Mouse (Mus musculus) liver, embryonic 16.5 days (tissue): ENCODE data around the gene Tacc2. TPM values are rescaled to one million over a fixed set of nuclear protein-coding genes. Genes with fewer than 3 reads are reported as not detected.
A peak's percentile ranks its signal among the peaks of the same experiment; 100 is the strongest.

Experiments
- ATAC-seq: fragments of 200-750 bp; cut with Nextera tagmentation; 2 replicates; pipeline ENCODE4 v1.8.0; 2017; ENCODE audit warnings: low read depth, mild to moderate bottlenecking, moderate number of reproducible peaks, moderate library complexity
- H3K27ac ChIP-seq: fragments of 300-500 bp; sonication (generic); 2 replicates; pipeline ENCODE4 v1.5.1; 2014; ENCODE audit warnings: mild to moderate bottlenecking, low read length
- H3K27me3 ChIP-seq: fragments of 300-500 bp; sonication (generic); 2 replicates; pipeline ENCODE4 v1.6.1; 2014; ENCODE audit warnings: low read depth, low read length, mixed read lengths; ENCODE audit not compliant: control insufficient read depth, insufficient read depth
- H3K36me3 ChIP-seq: fragments of 300-500 bp; sonication (generic); 2 replicates; pipeline ENCODE4 v1.6.1; 2014; ENCODE audit warnings: mild to moderate bottlenecking; ENCODE audit not compliant: control insufficient read depth, insufficient read depth
- H3K4me1 ChIP-seq: fragments of 300-500 bp; sonication (generic); 2 replicates; pipeline ENCODE4 v1.6.1; 2014; ENCODE audit warnings: low read depth, low read length, mixed read lengths; ENCODE audit not compliant: control insufficient read depth
- H3K4me2 ChIP-seq: fragments of 300-500 bp; sonication (generic); 2 replicates; pipeline ENCODE4 v1.6.1; 2014; ENCODE audit warnings: low read depth, low read length, mixed read lengths
- H3K4me3 ChIP-seq: fragments of 300-500 bp; sonication (generic); 2 replicates; pipeline ENCODE4 v1.5.1; 2014; ENCODE audit warnings: low read depth, mild to moderate bottlenecking, low read length
- H3K9ac ChIP-seq: fragments of 300-500 bp; sonication (generic); 2 replicates; pipeline ENCODE4 v1.6.1; 2014; ENCODE audit warnings: low read depth, low read length
- H3K9me3 ChIP-seq: fragments of 300-500 bp; sonication (generic); replicated peaks from 2 replicates; pipeline ENCODE4 v1.6.1; 2016; ENCODE audit warnings: low read length; ENCODE audit not compliant: control insufficient read depth
- WGBS: fragments of 180-500 bp; shearing (Covaris S2); extraction: QIAGEN DNeasy Blood & Tissue Kit; methylation state at CpG from one replicate; pipeline ENCODE4 v1.1.7; 2014; ENCODE audit not compliant: insufficient replicate concordance; 5-methylcytosine and 5-hydroxymethylcytosine counted together
- polyA plus RNA-seq: library from polyadenylated mRNA; unstranded; fragments of >200 nt; fragmentation: Nextera tagmentation; extraction: Ambion mirVana; gene quantifications from 2 replicates; pipeline ENCODE4 v1.2.1, GENCODE M21; 2015

The Tacc2 gene
- polyA plus RNA-seq, 1 experiment from 2014 or later = 3.3 TPM

DNA sequence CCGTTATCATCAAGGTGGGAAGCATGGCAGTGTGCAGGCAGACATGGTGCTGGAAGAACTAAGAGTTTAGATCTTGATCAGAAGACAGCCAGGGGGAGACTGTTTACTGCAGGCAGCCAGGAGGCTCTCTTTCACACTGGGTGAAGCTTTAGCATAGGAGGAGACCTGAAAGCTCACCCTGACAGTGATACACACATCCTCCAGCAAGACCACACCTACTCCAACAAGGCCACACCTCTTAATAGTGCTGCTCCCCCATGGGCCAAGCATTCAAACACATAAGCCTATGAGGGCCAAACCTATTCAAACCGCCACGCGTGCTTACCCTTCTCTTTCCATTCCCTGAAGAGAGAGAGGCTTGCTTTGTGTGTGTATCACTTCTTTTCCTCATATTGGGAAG is 14.0 kb upstream of the Tacc2 start:
- no peaks in the 10 kb centered on the region; the same call in 1 of the 2 replicates for H3K4me1 ChIP-seq
- H3K27me3 ChIP-seq = no peaks in the 10 kb centered on the region
- H3K9me3 ChIP-seq = no peaks in the 10 kb centered on the region
- WGBS = 82% methylated on average over 4 of the region's 4 CpGs
- no peak overlapping the region for H3K9ac ChIP-seq
- no peak overlapping the region for H3K27ac ChIP-seq
- H3K4me2 ChIP-seq = no peak overlapping the region
- ATAC-seq = no peak
- no peak overlapping the region for H3K4me3 ChIP-seq
- H3K36me3 ChIP-seq = no peaks in the 10 kb centered on the region

DNA sequence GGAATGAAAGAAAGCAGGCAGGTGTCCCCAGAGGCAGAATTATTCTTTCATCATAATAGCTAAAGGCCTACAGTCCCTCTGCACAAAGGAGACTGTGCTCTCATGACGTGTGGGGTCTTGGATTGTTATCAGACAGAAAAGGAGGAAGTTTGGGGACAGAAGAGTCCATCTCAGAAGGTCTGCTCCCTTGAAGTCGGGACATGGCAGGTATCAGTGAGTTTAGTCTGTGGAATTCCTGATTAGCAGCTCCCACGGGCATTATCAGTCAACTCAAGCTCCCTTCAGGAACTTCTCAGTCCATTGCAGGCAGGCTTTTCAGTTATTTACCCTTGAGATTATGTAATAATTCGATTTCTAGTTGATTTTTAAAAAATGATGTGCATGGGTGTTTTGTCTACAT is 13.4 kb upstream of the Tacc2 start:
- WGBS = 17% methylated on average over 4 of the region's 4 CpGs

DNA sequence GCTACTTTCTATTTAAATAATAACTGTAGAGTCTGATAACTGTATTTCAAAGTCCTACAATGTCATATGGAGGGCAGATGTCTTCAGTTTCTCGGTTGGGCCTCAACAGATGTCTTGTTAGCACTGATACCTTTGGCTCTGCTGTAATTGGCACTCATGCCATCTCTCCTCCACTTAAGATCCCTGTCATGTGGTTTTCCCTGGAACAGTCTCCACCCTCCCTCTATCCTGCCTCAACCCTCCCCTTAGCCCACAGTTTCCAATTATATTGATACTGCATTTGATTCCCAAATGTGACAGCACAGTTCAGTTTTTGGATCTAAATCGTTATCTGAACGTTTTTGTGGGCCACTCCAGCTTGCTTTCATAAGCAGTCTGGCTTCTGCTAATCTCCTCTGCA is 12.6 kb upstream of the Tacc2 start:
- Histone ChIP-seq H3K36me3 (no peaks in the 10 kb centered on the region), H3K9me3 (no peaks in the 10 kb centered on the region), H3K4me1 (no peaks in the 10 kb centered on the region; the same call in 1 of the 2 replicates), H3K27ac (no peak overlapping the region), H3K9ac (no peak overlapping the region), H3K27me3 (no peaks in the 10 kb centered on the region), H3K4me3 (no peak overlapping the region), H3K4me2 (no peak overlapping the region)
- ATAC-seq = no peak
- 36% methylated on average over 3 of the region's 3 CpGs for WGBS

More for the DNA sequence above, 13.4 kb upstream of the Tacc2 start:
- Histone ChIP-seq H3K27me3 (no peaks in the 10 kb centered on the region), H3K4me2 (no peak overlapping the region), H3K4me1 (no peaks in the 10 kb centered on the region; the same call in 1 of the 2 replicates), H3K9ac (no peak overlapping the region), H3K36me3 (no peaks in the 10 kb centered on the region), H3K4me3 (no peak overlapping the region), H3K9me3 (no peaks in the 10 kb centered on the region), H3K27ac (no peak overlapping the region)
- no peak for ATAC-seq

DNA sequence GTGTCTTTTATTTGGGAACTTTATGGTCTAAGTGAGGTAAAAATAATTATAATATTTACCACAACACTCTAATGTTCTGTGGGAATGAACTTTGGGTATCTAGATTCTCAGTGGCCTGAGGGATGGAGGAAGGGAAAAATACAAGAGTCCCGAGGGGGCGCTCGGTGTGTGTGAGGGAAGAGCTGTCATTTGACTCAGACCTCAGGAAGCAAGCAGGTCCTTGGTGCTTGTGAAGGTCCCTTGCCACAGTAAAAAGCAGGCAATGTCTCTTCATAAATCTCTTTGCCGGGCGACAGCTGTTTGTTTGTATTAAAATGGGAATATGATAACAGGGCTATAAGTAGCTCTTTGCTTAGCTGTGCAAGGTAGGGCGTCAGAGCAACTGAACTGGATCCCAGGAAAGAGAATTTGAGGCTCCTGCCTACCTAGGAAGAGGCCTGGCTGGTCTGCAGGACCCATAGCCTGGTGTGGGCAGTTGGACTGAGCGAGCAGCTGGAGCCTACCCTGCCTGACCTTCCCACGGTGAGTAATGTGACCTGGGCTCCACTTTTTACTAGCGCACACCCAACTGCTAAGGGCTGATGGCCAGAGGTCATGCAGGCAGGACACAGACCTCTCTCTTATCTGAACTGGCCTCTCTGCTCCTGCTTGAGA is 8.3 kb upstream of the Tacc2 start:
- no peaks in the 10 kb centered on the region for H3K9me3 ChIP-seq
- 57% methylated on average over 9 of the region's 9 CpGs for WGBS
- H3K27me3 ChIP-seq = no peaks in the 10 kb centered on the region
- no peak overlapping the region for H3K4me3 ChIP-seq
- no peaks in the 10 kb centered on the region for H3K4me1 ChIP-seq
- ATAC-seq = peak; percentile 84
- H3K9ac ChIP-seq = no peak overlapping the region
- H3K4me2 ChIP-seq = no peak overlapping the region
- H3K36me3 ChIP-seq = no peaks in the 10 kb centered on the region
- H3K27ac ChIP-seq = no peak overlapping the region; the same call in 1 of the 2 replicates

DNA sequence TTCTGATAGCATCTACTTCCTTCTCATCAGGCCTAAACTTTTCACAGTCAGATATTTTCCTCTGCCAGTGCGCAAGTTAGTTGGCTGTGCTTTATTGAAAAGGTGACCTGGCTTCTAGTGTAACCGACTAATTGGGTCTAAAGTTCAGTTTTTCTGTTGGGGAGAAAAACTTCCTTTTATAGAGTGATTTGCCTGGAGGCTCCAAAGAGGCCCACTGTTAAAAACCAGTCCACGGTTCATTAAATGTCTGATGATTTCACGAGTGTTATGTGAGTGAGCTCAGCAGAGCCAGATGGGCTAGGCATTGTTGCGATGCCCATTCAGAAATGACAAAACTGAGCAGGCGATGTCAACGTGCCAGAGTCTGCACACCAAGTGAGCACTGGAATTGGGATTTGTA is 6.8 kb upstream of the Tacc2 start:
- WGBS = 72% methylated on average over 7 of the region's 7 CpGs
- no peak for ATAC-seq
- H3K9me3 ChIP-seq = no peaks in the 10 kb centered on the region
- H3K4me3 ChIP-seq = no peak overlapping the region
- no peaks in the 10 kb centered on the region for H3K36me3 ChIP-seq
- H3K4me2 ChIP-seq = no peak overlapping the region
- H3K4me1 ChIP-seq = no peaks in the 10 kb centered on the region
- H3K9ac ChIP-seq = no peak overlapping the region
- H3K27ac ChIP-seq = no peak overlapping the region
- H3K27me3 ChIP-seq = no peaks in the 10 kb centered on the region

DNA sequence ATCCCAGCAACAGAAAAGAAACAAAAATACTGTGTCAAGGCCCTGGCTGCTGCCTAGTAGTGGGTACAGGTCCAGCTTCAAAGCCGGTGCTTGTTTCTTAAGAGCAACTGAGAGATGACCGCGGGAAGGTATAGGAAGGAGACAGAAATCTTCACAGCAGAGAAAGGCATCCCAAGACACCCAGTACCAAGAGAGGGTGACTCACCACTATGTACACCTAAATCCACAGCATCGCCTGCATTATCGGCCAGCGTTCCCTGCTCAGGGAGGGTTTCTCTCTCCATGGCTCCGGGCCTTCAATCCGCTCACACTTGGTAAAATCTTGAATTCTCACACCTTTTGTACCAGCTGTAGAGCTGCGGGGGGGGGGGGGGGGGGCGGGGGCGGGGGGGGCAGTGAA is 4.4 kb upstream of the Tacc2 start, which contains the start of gene Nsmce4a:
Gene Nsmce4a, minus strand, starts transcription at position 298 of the 400 bp plus-strand sequence.
- no peak within 1 kb of the TSS for H3K4me2 ChIP-seq
- H3K4me1 ChIP-seq = no peaks in the 10 kb centered on the region; the same call in 1 of the 2 replicates
- no peak within 1 kb of the TSS for H3K27ac ChIP-seq
- no peak within 1 kb of the TSS for H3K4me3 ChIP-seq
- H3K9me3 ChIP-seq = no peaks in the 10 kb centered on the region
- ATAC-seq = no peak
- H3K36me3 ChIP-seq = no peaks in the 10 kb centered on the region
- no peak within 1 kb of the TSS for H3K9ac ChIP-seq
- WGBS = 81% methylated on average over 8 of the region's 11 CpGs
- no peaks in the 10 kb centered on the region for H3K27me3 ChIP-seq

DNA sequence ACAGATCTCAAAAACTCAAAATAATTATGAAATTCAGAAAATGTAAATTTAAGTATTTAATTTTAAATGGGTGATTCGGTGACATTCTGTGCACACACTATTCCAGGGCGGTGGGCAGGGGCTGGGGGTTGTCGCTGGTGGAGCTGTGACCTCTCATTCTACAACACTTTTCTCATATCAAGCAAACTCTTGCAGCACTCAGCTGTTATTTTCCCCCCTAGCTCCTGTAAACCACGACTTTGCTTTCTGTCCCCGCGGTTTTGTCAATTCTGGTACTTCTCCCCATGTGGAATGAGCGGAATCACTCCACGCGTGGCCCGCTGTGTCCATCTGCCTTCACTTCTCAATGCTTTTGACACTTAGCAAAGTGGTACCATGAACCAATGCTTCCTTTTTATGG is 3.5 kb upstream of the Tacc2 start:
- ATAC-seq = no peak
- Histone ChIP-seq H3K4me2 (no peak overlapping the region), H3K4me3 (no peak overlapping the region), H3K36me3 (no peaks in the 10 kb centered on the region), H3K9ac (no peak overlapping the region), H3K27ac (no peak overlapping the region), H3K9me3 (no peaks in the 10 kb centered on the region), H3K27me3 (no peaks in the 10 kb centered on the region), H3K4me1 (no peaks in the 10 kb centered on the region; the same call in none of the 2 replicates)
- WGBS = 79% methylated on average over 10 of the region's 10 CpGs

DNA sequence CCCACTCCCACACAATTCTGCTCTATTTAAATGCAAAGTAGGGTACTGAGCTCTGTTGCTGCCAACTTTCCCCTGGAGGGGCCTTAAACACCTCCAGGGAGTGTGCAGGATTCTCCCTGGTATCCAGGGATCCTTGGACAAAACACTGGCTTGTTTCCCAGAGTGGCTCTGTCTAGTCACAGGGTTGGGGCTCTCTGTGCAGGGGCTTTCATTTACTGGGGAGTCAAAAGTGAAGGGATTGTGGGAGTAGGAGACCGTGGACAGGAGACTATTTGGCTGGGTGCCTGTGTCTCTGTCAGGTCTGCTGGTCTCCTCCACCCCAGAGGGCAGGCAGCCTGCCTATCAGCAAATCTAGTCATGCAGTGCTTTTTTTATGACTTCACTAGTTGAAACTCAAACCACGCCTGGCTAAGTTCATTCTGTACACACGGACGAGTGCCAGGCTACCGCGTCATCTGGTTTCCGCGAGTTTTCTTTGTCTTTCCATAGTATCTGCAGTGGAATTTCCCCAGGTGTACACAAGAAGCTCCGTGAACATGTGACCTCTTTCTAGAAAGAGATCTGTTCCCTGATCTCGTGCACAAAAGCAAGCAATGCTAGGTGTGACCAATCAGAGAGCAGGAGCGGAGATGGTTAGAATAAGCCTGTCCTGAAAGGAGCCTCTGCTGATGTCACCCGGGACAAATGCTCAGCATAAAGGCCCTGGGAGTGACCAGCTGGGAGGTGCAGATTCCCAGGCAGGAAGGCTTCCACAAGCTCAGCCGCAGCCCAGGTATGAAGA is 2.8 kb upstream of the Tacc2 start:
- no peaks in the 10 kb centered on the region for H3K36me3 ChIP-seq
- H3K9me3 ChIP-seq = no peaks in the 10 kb centered on the region
- H3K27ac ChIP-seq = peak overlapping the region; percentile 32; the same call in 1 of the 2 replicates
- no peak overlapping the region for H3K9ac ChIP-seq
- no peak overlapping the region for H3K4me2 ChIP-seq
- WGBS = 53% methylated on average over 13 of the region's 13 CpGs
- peak; percentile 70 for ATAC-seq
- no peaks in the 10 kb centered on the region for H3K27me3 ChIP-seq
- no peaks in the 10 kb centered on the region; the same call in none of the 2 replicates for H3K4me1 ChIP-seq
- H3K4me3 ChIP-seq = no peak overlapping the region

DNA sequence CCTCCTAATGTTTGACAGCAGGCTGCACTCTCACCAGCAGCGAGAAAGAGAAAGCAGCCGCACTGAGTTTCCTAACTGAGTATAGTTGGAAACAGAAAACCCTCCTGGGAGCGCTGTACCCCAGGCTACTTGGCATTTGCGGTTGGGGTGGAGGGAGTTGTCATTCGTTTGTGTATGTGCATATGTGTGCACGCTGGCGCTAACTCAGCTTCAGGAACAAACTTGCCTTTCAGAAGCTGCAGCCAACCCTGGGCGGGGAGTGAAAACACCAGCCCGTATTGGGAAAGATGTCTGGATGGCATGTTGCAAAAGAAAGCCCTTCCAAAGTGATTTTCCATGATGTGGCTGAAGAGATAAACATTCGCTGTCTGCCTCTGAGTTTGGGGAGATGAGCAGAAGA is 257 bp upstream of the Tacc2 start:
- H3K27me3 ChIP-seq = no peaks in the 10 kb centered on the region
- H3K9me3 ChIP-seq = no peaks in the 10 kb centered on the region
- H3K36me3 ChIP-seq = no peaks in the 10 kb centered on the region
- no peaks in the 10 kb centered on the region; the same call in none of the 2 replicates for H3K4me1 ChIP-seq
- H3K27ac ChIP-seq = no peak overlapping the region
- 19% methylated on average over 10 of the region's 10 CpGs for WGBS
- peak overlapping the region; percentile 54 for H3K4me2 ChIP-seq
- H3K4me3 ChIP-seq = peak overlapping the region; percentile 35
- H3K9ac ChIP-seq = no peak overlapping the region
- ATAC-seq = no peak
